8 mouse cellular contexts compared by ENCODE assay signal in the genomic region with DNA sequence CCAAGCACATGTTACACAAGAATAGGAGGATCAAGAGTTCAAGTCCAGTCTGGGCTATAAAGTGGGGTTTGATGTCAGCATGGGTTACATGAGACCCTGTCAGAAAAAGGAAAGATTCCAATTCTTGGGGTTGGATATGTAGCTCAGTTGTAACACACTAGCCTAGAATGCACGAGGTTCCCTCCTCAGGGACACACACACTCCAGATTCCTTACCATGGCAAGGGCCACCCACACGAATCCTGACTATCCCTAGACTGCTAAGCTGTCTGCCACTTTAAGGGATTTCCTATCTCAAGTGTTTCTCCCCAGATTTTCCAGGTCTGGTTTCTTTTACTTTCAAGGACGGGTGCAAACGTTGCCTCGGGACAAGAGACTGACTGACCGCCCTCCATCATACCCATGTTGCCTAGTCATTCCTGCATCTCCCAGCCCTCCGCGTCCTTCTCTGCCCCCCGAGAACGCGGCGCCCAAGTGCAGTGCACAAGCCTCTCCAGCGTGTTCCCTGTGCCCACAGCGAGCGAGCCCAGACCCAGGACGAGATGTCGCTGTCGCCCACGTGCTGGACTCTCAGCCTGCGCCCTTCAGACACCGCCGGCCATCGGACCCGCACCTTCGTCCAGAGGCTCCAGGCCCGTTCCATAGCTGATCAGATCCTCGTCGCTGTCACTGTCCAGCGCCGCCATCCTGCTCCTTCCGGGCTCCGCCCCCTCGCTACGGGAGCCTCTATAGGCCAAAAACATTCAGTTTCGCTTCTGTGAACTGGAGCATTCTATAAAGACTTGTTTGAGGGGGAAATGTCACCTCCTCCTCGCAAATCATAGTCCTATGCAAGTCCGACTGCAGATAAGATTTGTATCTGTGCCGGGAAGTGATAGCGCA. TPM values are rescaled to one million over a fixed set of nuclear protein-coding genes. Genes with fewer than 3 reads are reported as not detected.
A peak's percentile ranks its signal among the peaks of the same experiment; 100 is the strongest.
DNase-seq lines count a peak whose midpoint lies in the region; ATAC-seq and TF ChIP-seq lines count a peak whose summit lies in the region.

A gene (minus strand): TSS at position 712 of the 881 bp plus-strand sequence.

- WGBS in forebrain, embryonic 12.5 days: 2% methylated on average over 39 of the region's 39 CpGs
- WGBS in heart, postnatal 0 days: under 1% methylated on average over 39 of the region's 39 CpGs
- WGBS in liver, embryonic 15.5 days (ENCODE audit: insufficient replicate concordance): under 1% methylated on average over 39 of the region's 39 CpGs
- WGBS in neural tube, embryonic 11.5 days: 2% methylated on average over 39 of the region's 39 CpGs
- under 1% methylated on average over 39 of the region's 39 CpGs for WGBS in stomach, embryonic 16.5 days

- 0 out of 2 replicates have a peak, but pooled peaks cover 3% of the 10 kb centered on the region for H3K36me3 ChIP-seq in E14TG2a.4 (ENCODE audit: insufficient read depth, low read length)
- H3K36me3 ChIP-seq in forebrain, embryonic 12.5 days (replicated peaks): no peaks in the 10 kb centered on the region
- no peaks in the 10 kb centered on the region for H3K36me3 ChIP-seq in heart, postnatal 0 days (replicated peaks; ENCODE audit: control insufficient read depth, insufficient read depth, low read length)
- H3K36me3 ChIP-seq in liver, embryonic 15.5 days (replicated peaks): no peaks in the 10 kb centered on the region
- no peaks in the 10 kb centered on the region for H3K36me3 ChIP-seq in neural tube, embryonic 11.5 days (ENCODE audit: control insufficient read depth, insufficient read depth, low read length)
- no peaks in the 10 kb centered on the region for H3K36me3 ChIP-seq in stomach, embryonic 16.5 days (ENCODE audit: control insufficient read depth, insufficient read depth, low read length)

- no peaks in the 10 kb centered on the region for H3K9me3 ChIP-seq in E14TG2a.4 (ENCODE audit: low read length)
- no peaks in the 10 kb centered on the region for H3K9me3 ChIP-seq in forebrain, embryonic 12.5 days
- H3K9me3 ChIP-seq in heart, postnatal 0 days (replicated peaks; ENCODE audit: control insufficient read depth, low read length): no peaks in the 10 kb centered on the region
- H3K9me3 ChIP-seq in liver, embryonic 15.5 days (replicated peaks): no peaks in the 10 kb centered on the region
- no peaks in the 10 kb centered on the region for H3K9me3 ChIP-seq in neural tube, embryonic 11.5 days (ENCODE audit: control insufficient read depth, low read length)
- no peaks in the 10 kb centered on the region for H3K9me3 ChIP-seq in stomach, embryonic 16.5 days (replicated peaks; ENCODE audit: control insufficient read depth, low read length)

- no peaks in the 10 kb centered on the region for H3K27me3 ChIP-seq in E14TG2a.4 (ENCODE audit: insufficient read depth, low read length)
- H3K27me3 ChIP-seq in forebrain, embryonic 12.5 days: no peaks in the 10 kb centered on the region
- H3K27me3 ChIP-seq in heart, postnatal 0 days (ENCODE audit: control insufficient read depth, insufficient read depth, low read length): no peaks in the 10 kb centered on the region
- peaks cover 3% of the 10 kb centered on the region for H3K27me3 ChIP-seq in liver, embryonic 15.5 days
- H3K27me3 ChIP-seq in neural tube, embryonic 11.5 days (ENCODE audit: control insufficient read depth, insufficient read depth, low read length): no peaks in the 10 kb centered on the region
- H3K27me3 ChIP-seq in stomach, embryonic 16.5 days (ENCODE audit: control insufficient read depth, insufficient read depth, low read length): no peaks in the 10 kb centered on the region

- H3K27ac ChIP-seq in forebrain, embryonic 12.5 days: peak within 1 kb of the TSS; percentile 56; the same call in 1 of the 2 replicates
- peak within 1 kb of the TSS; percentile 63 for H3K27ac ChIP-seq in heart, postnatal 0 days (ENCODE audit: low read depth)
- 0 out of 2 replicates have a peak within 1 kb of the TSS, but pooled peaks have one; percentile 53 for H3K27ac ChIP-seq in liver, embryonic 15.5 days (replicated peaks)
- H3K27ac ChIP-seq in neural tube, embryonic 11.5 days (ENCODE audit: low read depth, low read length): no peak within 1 kb of the TSS
- H3K27ac ChIP-seq in stomach, embryonic 16.5 days (ENCODE audit: low read length): peak within 1 kb of the TSS; percentile 29; the same call in 1 of the 2 replicates

- H3K9ac ChIP-seq in forebrain, embryonic 12.5 days: peak within 1 kb of the TSS; percentile 80
- H3K9ac ChIP-seq in heart, postnatal 0 days (replicated peaks; ENCODE audit: low read depth, low read length): peak within 1 kb of the TSS; percentile 73
- peak within 1 kb of the TSS; percentile 76 for H3K9ac ChIP-seq in liver, embryonic 15.5 days
- H3K9ac ChIP-seq in neural tube, embryonic 11.5 days (ENCODE audit: low read length): peak within 1 kb of the TSS; percentile 58
- H3K9ac ChIP-seq in stomach, embryonic 16.5 days (ENCODE audit: low read length): peak within 1 kb of the TSS; percentile 81

- TF ChIP-seq EP300 in heart, postnatal 0 days (IDR thresholded peaks at IDR 0.05; ENCODE audit: low read depth): no peak

- peaks cover 59% of the 10 kb centered on the region for H3K4me1 ChIP-seq in E14TG2a.4 (replicated peaks; ENCODE audit: low read depth, low read length)
- peaks cover 21% of the 10 kb centered on the region for H3K4me1 ChIP-seq in forebrain, embryonic 12.5 days
- peaks cover 7% of the 10 kb centered on the region; the same call in 1 of the 2 replicates for H3K4me1 ChIP-seq in heart, postnatal 0 days (ENCODE audit: control insufficient read depth, insufficient read depth)
- peaks cover 23% of the 10 kb centered on the region for H3K4me1 ChIP-seq in liver, embryonic 15.5 days (replicated peaks)
- H3K4me1 ChIP-seq in neural tube, embryonic 11.5 days (ENCODE audit: control insufficient read depth, insufficient read depth, low read length): peaks cover 6% of the 10 kb centered on the region; the same call in 1 of the 2 replicates
- H3K4me1 ChIP-seq in stomach, embryonic 16.5 days (ENCODE audit: control insufficient read depth, insufficient read depth, low read length): peaks cover 7% of the 10 kb centered on the region; the same call in 1 of the 2 replicates

- TF ChIP-seq CTCF in E14TG2a.4 (conservative IDR thresholded peaks at IDR 0.05; ENCODE audit: low read length): no peak
- no peak for TF ChIP-seq CTCF in heart, postnatal 0 days (IDR thresholded peaks at IDR 0.05; ENCODE audit: low read depth)

- peak within 1 kb of the TSS; percentile 97 for H3K4me3 ChIP-seq in E14TG2a.4 (replicated peaks; ENCODE audit: low read length)
- peak within 1 kb of the TSS; percentile 74 for H3K4me3 ChIP-seq in forebrain, embryonic 12.5 days (replicated peaks)
- peak within 1 kb of the TSS; percentile 86 for H3K4me3 ChIP-seq in heart, postnatal 0 days (ENCODE audit: low read depth, low read length)
- peak within 1 kb of the TSS; percentile 92 for H3K4me3 ChIP-seq in liver, embryonic 15.5 days (replicated peaks)
- H3K4me3 ChIP-seq in neural tube, embryonic 11.5 days (ENCODE audit: low read depth, low read length): peak within 1 kb of the TSS; percentile 63
- H3K4me3 ChIP-seq in stomach, embryonic 16.5 days (replicated peaks; ENCODE audit: low read length): peak within 1 kb of the TSS; percentile 93

- peak within 1 kb of the TSS; percentile 76 for H3K4me2 ChIP-seq in forebrain, embryonic 12.5 days
- H3K4me2 ChIP-seq in heart, postnatal 0 days (ENCODE audit: low read depth, low read length): peak within 1 kb of the TSS; percentile 75
- peak within 1 kb of the TSS; percentile 82 for H3K4me2 ChIP-seq in liver, embryonic 15.5 days
- H3K4me2 ChIP-seq in neural tube, embryonic 11.5 days (ENCODE audit: low read depth): peak within 1 kb of the TSS; percentile 67
- peak within 1 kb of the TSS; percentile 63 for H3K4me2 ChIP-seq in stomach, embryonic 16.5 days (ENCODE audit: low read depth, low read length)

- DNase-seq in c-Kit-positive CD71-positive TER-119-positive erythroid progenitor cells, embryonic 14.5 days (ENCODE audit: low spot score): peak; percentile 82
- peak; percentile 65 for DNase-seq in heart, postnatal 0 days (ENCODE audit: low spot score)
- DNase-seq in kidney, postnatal 36 days: peak; percentile 95 to 98
- DNase-seq in neural tube, embryonic 11.5 days (ENCODE audit: low spot score): peak; percentile 90

- ATAC-seq in forebrain, embryonic 12.5 days (ENCODE audit: low FRiP score): peak; percentile 84
- peak; percentile 87 for ATAC-seq in heart, postnatal 0 days (ENCODE audit: insufficient read depth, low read depth)
- ATAC-seq in liver, embryonic 15.5 days (ENCODE audit: insufficient read depth): peak; percentile 83
- ATAC-seq in neural tube, embryonic 11.5 days (ENCODE audit: insufficient read depth, low FRiP score, low TSS enrichment): peak; percentile 72; the same call in 1 of the 2 replicates
- ATAC-seq in stomach, embryonic 16.5 days (ENCODE audit: insufficient read depth, low FRiP score): peak; percentile 81

RNA-seq across cellular contexts. Expression of the gene that starts here (rescaled TPM):
- 20.2 and 20.4 TPM in 2 replicates for polyA plus RNA-seq in forebrain, embryonic 12.5 days (2016; fragmentation: Nextera tagmentation; extraction: Ambion mirVana)
- total RNA-seq in heart, postnatal 0 days (2014; rRNA removed; ENCODE audit: low replicate concordance): 2.1 and 3.6 TPM in 2 replicates
- polyA plus RNA-seq in heart, postnatal 0 days (2015; fragmentation: Nextera tagmentation; extraction: Ambion mirVana): 9.5 and 10.1 TPM in 2 replicates
- polyA plus RNA-seq in liver, embryonic 15.5 days (2015; fragmentation: Nextera tagmentation; extraction: Ambion mirVana): 5.6 and 5.7 TPM in 2 replicates
- polyA plus RNA-seq in neural tube, embryonic 11.5 days (2014; fragmentation: Nextera tagmentation; extraction: Ambion mirVana): 20.0 and 21.4 TPM in 2 replicates
- polyA plus RNA-seq in stomach, embryonic 16.5 days (2015; fragmentation: Nextera tagmentation; extraction: Ambion mirVana): 13.5 and 14.3 TPM in 2 replicates
